Mouse (Mus musculus): ENCODE results near the gene Stub1. TPM values are rescaled to one million over a fixed set of nuclear protein-coding genes. Genes with fewer than 3 reads are reported as not detected.

Stub1 gene
- polyA plus RNA-seq, 1 experiment from 2014 or later, result 114 TPM

GRCm38 (mm10) chr17:25835816-25836215, 2.6 kb upstream of the Stub1 start:
- 89% methylated on average over 16 of the region's 16 CpGs for WGBS (ENCODE audit: insufficient replicate concordance)
- Histone ChIP-seq H3K4me3 (replicated peaks) (no peak overlapping the region), H3K27ac (replicated peaks) (no peak overlapping the region), H3K9ac (no peak overlapping the region), H3K27me3 (no peaks in the 10 kb centered on the region), H3K4me1 (replicated peaks) (peaks cover 87% of the 10 kb centered on the region), H3K4me2 (no peak overlapping the region), H3K36me3 (replicated peaks) (peaks cover 49% of the 10 kb centered on the region), H3K9me3 (replicated peaks) (no peaks in the 10 kb centered on the region)
- no peak for ATAC-seq (ENCODE audit: insufficient read depth)

- Histone ChIP-seq H3K4me3 (replicated peaks) (no peak overlapping the region; the same call in 1 of the 2 replicates), H3K4me2 (peak overlapping the region; percentile 92), H3K27ac (replicated peaks) (no peak overlapping the region), H3K4me1 (replicated peaks) (peaks cover 89% of the 10 kb centered on the region), H3K9me3 (replicated peaks) (no peaks in the 10 kb centered on the region), H3K36me3 (replicated peaks) (peaks cover 49% of the 10 kb centered on the region), H3K27me3 (no peaks in the 10 kb centered on the region), H3K9ac (no peak overlapping the region)
- no peak for ATAC-seq (ENCODE audit: insufficient read depth)
- 88% methylated on average over 7 of the region's 7 CpGs for WGBS (ENCODE audit: insufficient replicate concordance)
Observed at GRCm38 (mm10) chr17:25835301-25835700, 2.1 kb upstream of the Stub1 start.

- H3K4me1 ChIP-seq (replicated peaks), result peaks cover 90% of the 10 kb centered on the region
- H3K9me3 ChIP-seq (replicated peaks), result no peaks in the 10 kb centered on the region
- peak overlapping the region; percentile 72 for H3K4me3 ChIP-seq (replicated peaks)
- H3K27ac ChIP-seq (replicated peaks), result 0 out of 2 replicates have a peak overlapping the region, but pooled peaks have one; percentile 90
- H3K36me3 ChIP-seq (replicated peaks), result peaks cover 49% of the 10 kb centered on the region
- H3K9ac ChIP-seq, result peak overlapping the region; percentile 71; the same call in 1 of the 2 replicates
- no peaks in the 10 kb centered on the region for H3K27me3 ChIP-seq
- peak overlapping the region; percentile 92 for H3K4me2 ChIP-seq
- WGBS (ENCODE audit: insufficient replicate concordance), result 67% methylated on average over 12 of the region's 12 CpGs
- ATAC-seq (ENCODE audit: insufficient read depth), result no peak
Observed at GRCm38 (mm10) chr17:25834595-25835222, 1.5 kb upstream of the Stub1 start.

GRCm38 (mm10) chr17:25833961-25834594, 874 bp upstream of the Stub1 start:
- peak overlapping the region; percentile 92 for H3K4me2 ChIP-seq
- no peak for ATAC-seq (ENCODE audit: insufficient read depth)
- H3K4me1 ChIP-seq (replicated peaks), result peaks cover 91% of the 10 kb centered on the region
- H3K36me3 ChIP-seq (replicated peaks), result peaks cover 46% of the 10 kb centered on the region
- WGBS (ENCODE audit: insufficient replicate concordance), result 33% methylated on average over 6 of the region's 6 CpGs
- H3K4me3 ChIP-seq (replicated peaks), result peak overlapping the region; percentile 72
- H3K9ac ChIP-seq, result peak overlapping the region; percentile 71
- H3K9me3 ChIP-seq (replicated peaks), result no peaks in the 10 kb centered on the region
- no peaks in the 10 kb centered on the region for H3K27me3 ChIP-seq
- H3K27ac ChIP-seq (replicated peaks), result peak overlapping the region; percentile 90

- Histone ChIP-seq H3K4me1 (replicated peaks) (peaks cover 92% of the 10 kb centered on the region), H3K27ac (replicated peaks) (peak overlapping the region; percentile 90), H3K9ac (peak overlapping the region; percentile 79), H3K4me2 (peak overlapping the region; percentile 92), H3K36me3 (replicated peaks) (peaks cover 41% of the 10 kb centered on the region), H3K9me3 (replicated peaks) (no peaks in the 10 kb centered on the region), H3K27me3 (no peaks in the 10 kb centered on the region), H3K4me3 (replicated peaks) (peak overlapping the region; percentile 72)
- 0% methylated on average over 75 of the region's 77 CpGs for WGBS (ENCODE audit: insufficient replicate concordance)
- peak; percentile 87 for ATAC-seq (ENCODE audit: insufficient read depth)
Observed at GRCm38 (mm10) chr17:25832436-25833290, 541 bp downstream of the Stub1 start.

- H3K36me3 ChIP-seq (replicated peaks), result peaks cover 46% of the 10 kb centered on the region
- peaks cover 82% of the 10 kb centered on the region for H3K4me1 ChIP-seq (replicated peaks)
- 41% methylated on average over 21 of the region's 21 CpGs for WGBS (ENCODE audit: insufficient replicate concordance)
Observed at GRCm38 (mm10) chr17:25831451-25832281, 1.5 kb downstream of the Stub1 start.

GRCm38 (mm10) chr17:25830806-25831431, 2.3 kb downstream of the Stub1 start:
- H3K4me3 ChIP-seq (replicated peaks), result peak overlapping the region; percentile 72
- WGBS (ENCODE audit: insufficient replicate concordance), result 80% methylated on average over 14 of the region's 14 CpGs
- H3K27me3 ChIP-seq, result no peaks in the 10 kb centered on the region
- H3K27ac ChIP-seq (replicated peaks), result peak overlapping the region; percentile 90; the same call in 1 of the 2 replicates
- peak overlapping the region; percentile 92 for H3K4me2 ChIP-seq
- no peaks in the 10 kb centered on the region for H3K9me3 ChIP-seq (replicated peaks)
- H3K9ac ChIP-seq, result no peak overlapping the region
- peaks cover 53% of the 10 kb centered on the region for H3K36me3 ChIP-seq (replicated peaks)
- no peak for ATAC-seq (ENCODE audit: insufficient read depth)
- peaks cover 75% of the 10 kb centered on the region for H3K4me1 ChIP-seq (replicated peaks)

More at GRCm38 (mm10) chr17:25831451-25832281, 1.5 kb downstream of the Stub1 start:
- H3K9me3 ChIP-seq (replicated peaks), result no peaks in the 10 kb centered on the region
- peak overlapping the region; percentile 79 for H3K9ac ChIP-seq
- H3K4me2 ChIP-seq, result peak overlapping the region; percentile 92
- H3K27me3 ChIP-seq, result no peaks in the 10 kb centered on the region
- peak overlapping the region; percentile 72 for H3K4me3 ChIP-seq (replicated peaks)
- no peak for ATAC-seq (ENCODE audit: insufficient read depth)
- peak overlapping the region; percentile 90 for H3K27ac ChIP-seq (replicated peaks)

- no peak for ATAC-seq (ENCODE audit: insufficient read depth)
- Histone ChIP-seq H3K9ac (no peak overlapping the region), H3K36me3 (replicated peaks) (peaks cover 57% of the 10 kb centered on the region), H3K9me3 (replicated peaks) (no peaks in the 10 kb centered on the region), H3K4me3 (replicated peaks) (peak overlapping the region; percentile 65; the same call in 1 of the 2 replicates), H3K4me2 (peak overlapping the region; percentile 81), H3K27me3 (no peaks in the 10 kb centered on the region), H3K27ac (replicated peaks) (0 out of 2 replicates have a peak overlapping the region, but pooled peaks have one; percentile 69), H3K4me1 (replicated peaks) (peaks cover 72% of the 10 kb centered on the region)
- WGBS (ENCODE audit: insufficient replicate concordance), result 70% methylated on average over 4 of the region's 4 CpGs
Observed at GRCm38 (mm10) chr17:25830200-25830753, 2.9 kb downstream of the Stub1 start.

GRCm38 (mm10) chr17:25829558-25830017, 3.6 kb downstream of the Stub1 start:
- Histone ChIP-seq H3K27ac (replicated peaks) (peak overlapping the region; percentile 69), H3K4me2 (peak overlapping the region; percentile 81), H3K36me3 (replicated peaks) (peaks cover 52% of the 10 kb centered on the region), H3K4me1 (replicated peaks) (peaks cover 72% of the 10 kb centered on the region), H3K27me3 (no peaks in the 10 kb centered on the region), H3K9me3 (replicated peaks) (no peaks in the 10 kb centered on the region), H3K4me3 (replicated peaks) (peak overlapping the region; percentile 65), H3K9ac (peak overlapping the region; percentile 61)
- 35% methylated on average over 8 of the region's 8 CpGs for WGBS (ENCODE audit: insufficient replicate concordance)
- no peak for ATAC-seq (ENCODE audit: insufficient read depth)

Measured in liver, embryonic 15.5 days (tissue).